Mouse (Mus musculus) hematopoietic stem cell, adult 5-6 weeks (primary cell): ENCODE results near the gene Spta1. TPM values are rescaled to one million over a fixed set of nuclear protein-coding genes. Genes with fewer than 3 reads are reported as not detected.

Source experiments
- ATAC-seq, 2 experiments: fragments of 125-278 bp in 1 of 2; replicated peaks in 1 of 2; 2 replicates each; pipeline ENCODE4 v1.8.0; 2016 to 2017; ENCODE audit warnings: inconsistent platforms in 2 of 2, mild to moderate bottlenecking in 2 of 2, moderate number of reproducible peaks in 2 of 2, low read depth in 1 of 2, moderate TSS enrichment in 1 of 2; ENCODE audit not compliant: low FRiP score in 2 of 2, poor library complexity in 2 of 2, severe bottlenecking in 2 of 2, insufficient read depth in 1 of 2, low TSS enrichment in 1 of 2
- total RNA-seq: library from RNA; stranded (forward); fragments of 172-1452, 232-1000 nt; gene quantifications from 2 replicates; pipeline ENCODE4 v1.2.3, GENCODE M21; 2017

Gene Spta1
- 2.4 and 11.4 TPM in 2 replicates for total RNA-seq

GRCm38 (mm10) chr1:174172605-174173004 lies at the start of gene Spta1:
Gene Spta1, plus strand, starts transcription at chr1:174172776.
- ATAC-seq, result peak; percentile 87 to 88

DNA sequence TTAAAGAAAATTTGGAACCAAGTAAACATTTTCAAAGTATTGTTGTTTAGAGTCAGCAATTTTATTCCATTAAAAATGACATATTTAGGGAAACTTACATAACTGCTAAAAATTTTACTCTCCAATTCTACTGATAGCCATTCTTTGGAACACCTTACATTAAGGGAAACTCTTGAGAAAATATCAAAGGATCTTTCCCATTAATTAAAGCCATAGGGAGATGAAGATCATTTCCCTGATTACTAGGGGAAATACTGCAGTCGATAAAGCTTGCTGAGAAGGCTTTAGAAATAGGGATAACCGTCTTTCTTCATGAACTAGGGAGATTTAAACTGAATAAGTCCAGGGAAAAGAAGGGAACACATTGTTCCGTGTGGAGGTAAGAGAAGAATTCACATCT lies 41.4 kb upstream of the Spta1 start, which contains the start of gene Olfr424:
TSS of gene Olfr424 (plus strand) at position 301 of the 400 bp plus-strand sequence.
- ATAC-seq, result no peak

DNA sequence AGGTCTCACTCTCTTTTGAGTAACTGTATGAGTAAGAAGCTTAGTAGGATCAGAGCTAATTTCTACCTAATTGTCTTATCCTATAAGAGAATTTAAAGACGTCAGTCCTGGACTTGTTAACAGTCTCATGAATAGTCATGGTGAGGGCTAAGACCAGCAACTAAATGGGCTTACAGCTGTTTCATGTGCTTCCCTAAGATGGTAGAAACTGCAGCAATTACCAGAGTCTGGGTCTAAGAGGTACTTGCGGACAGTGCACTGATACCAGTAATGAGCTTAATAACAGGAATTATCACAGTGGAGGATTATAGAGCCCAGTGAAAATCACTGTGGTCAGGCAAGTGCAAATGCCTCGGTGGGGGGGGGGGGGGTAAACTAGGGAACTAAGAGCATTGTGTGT lies 40.6 kb upstream of the Spta1 start:
- ATAC-seq, result no peak

DNA sequence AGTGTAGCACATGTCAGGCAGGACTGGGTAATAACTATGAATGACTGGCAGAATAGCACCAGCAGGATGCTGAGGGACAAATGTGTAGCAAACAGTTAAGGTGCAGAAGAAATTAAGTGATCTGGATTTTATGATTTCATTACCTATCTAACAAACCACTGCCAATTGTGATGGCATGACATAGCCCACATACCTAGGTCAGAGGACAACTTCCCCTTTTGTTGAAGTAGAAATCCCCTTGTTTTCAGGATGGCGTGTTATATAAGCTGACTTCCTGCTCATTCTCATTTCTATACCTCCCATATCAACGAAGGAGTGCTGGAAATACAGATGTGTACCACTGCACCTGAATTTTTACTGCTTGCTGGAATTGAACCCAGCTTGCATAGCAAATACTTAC lies 31.2 kb upstream of the Spta1 start:
- ATAC-seq, result peak; percentile 48 to 67; a peak in 3 of 4 replicates

DNA sequence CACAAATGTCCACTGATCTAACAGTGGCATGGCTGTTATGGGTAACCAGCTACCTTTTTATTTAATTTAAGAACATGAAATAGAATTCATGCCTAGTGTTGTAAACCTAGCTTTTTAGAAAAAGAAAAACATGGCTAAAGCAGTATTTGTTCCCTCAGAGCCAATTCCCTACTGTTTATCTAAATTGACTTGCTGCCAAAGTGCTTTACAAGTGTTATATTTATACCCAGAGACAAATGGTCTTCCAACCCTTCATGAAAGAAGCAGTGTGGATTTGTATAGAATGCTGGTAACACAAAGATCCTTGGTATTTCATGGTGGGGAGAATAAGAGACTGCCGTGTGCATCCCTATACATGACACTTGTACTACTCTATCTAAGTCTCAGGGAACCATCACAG lies 25.9 kb upstream of the Spta1 start:
- no peak for ATAC-seq

DNA sequence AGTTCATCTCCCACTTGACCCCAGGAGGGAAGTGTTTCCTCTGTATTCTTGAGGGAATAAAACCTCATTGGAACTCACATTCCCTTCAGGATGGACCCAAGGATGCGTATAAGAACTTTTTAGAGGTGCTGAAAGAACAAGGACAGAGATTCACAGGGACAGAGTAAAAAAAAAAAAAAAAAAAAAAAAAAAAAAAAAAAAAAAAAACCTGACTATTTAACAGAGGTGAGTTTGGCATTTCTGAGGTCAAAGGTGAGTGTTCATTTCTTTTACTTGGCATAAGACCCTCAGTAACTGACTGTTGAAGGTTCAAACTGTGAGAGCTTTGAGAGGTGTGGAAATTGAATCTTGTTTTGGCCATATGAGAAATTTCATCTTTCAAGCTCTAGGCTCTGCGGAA lies 23.3 kb upstream of the Spta1 start:
- no peak for ATAC-seq

- ATAC-seq, result no peak
Measured at GRCm38 (mm10) chr1:174155333-174155732, 17.2 kb upstream of the Spta1 start, which contains the start of gene Olfr420. Gene Olfr420, plus strand, starts transcription at chr1:174155633.

GRCm38 (mm10) chr1:174157622-174158021 lies 15.0 kb upstream of the Spta1 start:
- no peak for ATAC-seq

DNA sequence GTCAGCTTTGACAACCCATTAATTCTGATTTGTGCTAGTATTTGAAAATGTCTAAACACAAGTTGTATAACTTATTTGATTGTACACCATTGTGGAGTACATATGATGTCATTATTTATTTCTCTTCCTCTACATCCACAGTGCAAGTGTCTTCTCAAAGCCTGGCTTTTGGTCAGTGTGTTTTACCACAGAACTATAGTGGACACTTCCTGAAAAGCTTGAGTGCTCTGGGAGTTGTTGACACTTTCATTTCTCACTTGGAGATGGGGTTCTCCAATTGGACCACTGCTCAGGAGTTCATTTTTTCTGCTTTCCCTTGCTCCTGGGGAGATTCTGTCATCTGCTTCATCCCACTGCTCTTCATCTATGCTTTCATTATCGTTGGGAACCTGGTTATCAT lies 14.1 kb upstream of the Spta1 start:
- no peak for ATAC-seq

GRCm38 (mm10) chr1:174159095-174159494 lies 13.5 kb upstream of the Spta1 start:
- peak; percentile 93 to 99 for ATAC-seq

DNA sequence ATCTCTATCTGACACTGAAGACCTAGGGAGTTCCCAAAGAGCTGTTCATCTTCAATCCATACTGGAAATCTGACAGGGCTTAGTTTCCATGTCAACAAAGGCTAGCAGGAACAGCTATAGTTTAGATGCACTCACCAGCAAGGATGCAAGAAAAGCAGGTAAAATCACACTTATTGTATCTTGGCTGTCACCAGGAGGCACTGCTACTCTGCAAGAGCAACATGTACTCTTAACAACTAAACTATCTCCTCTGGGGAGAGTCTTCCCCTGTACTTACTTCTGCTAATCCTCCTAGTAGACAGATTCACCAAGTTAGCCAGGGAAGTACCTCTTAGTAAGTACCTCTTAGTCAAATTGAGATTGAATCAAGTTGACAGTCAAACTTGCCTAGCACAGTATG lies 3.6 kb upstream of the Spta1 start:
- peak in 1 of 2 experiments; percentile 25; a peak in 1 of 4 replicates for ATAC-seq

DNA sequence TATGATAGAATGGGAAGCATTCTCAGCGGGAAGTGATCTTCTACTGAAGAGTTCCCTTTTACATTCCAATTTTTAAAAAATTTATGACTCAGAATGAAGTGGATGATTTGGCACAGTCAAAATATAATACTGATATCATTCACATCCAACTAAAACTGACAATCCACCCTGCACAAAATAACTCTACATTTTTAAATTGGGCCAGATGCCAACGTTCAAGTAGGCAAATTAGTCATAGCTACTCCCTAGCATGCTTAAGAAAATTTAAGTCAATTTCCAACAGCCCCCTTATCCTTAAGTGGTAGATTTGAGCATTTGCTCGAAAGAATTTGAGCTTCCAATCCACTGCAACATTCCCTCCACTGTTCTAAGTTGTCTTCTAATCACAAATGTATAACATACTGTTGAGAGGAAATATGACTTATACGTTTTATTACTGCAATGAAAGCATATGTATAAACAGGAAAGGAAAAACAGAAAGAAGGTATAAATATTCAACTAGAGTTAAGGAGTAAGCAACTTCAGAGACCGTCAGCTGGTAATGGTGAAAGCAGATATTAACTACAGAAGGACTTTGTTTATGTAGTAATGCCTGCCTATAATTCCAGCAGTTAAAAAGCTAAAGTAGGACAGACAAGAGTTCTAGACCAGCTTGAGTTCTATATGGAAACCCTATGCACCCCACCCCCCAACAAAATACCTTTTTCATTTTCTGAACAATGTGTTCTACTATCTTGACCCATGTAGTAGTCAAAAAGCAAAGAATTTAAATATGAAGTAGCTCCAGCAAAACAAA lies 1.7 kb upstream of the Spta1 start:
- no peak for ATAC-seq

DNA sequence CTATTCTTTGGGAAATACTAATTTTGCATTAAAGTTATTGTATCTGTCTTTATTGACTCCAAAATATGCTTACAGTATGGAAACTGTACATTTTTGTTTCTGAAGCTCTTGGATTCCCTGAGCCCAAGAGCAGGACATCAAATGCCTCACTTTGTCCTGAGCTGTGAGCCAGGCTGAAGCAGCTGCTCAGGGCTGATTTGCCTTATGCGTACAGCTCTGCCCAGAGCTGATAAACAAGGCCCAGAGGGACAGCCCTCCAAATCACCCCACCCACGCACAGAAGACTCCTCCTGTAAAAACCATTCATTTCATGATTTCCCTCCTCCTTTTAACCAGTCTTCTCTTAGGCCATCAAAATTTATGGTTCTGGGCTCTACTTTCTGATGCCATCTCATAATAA lies 1.0 kb upstream of the Spta1 start:
- ATAC-seq, result peak; percentile 59 to 83; a peak in 3 of 4 replicates

GRCm38 (mm10) chr1:174204699-174205098 lies 32.1 kb downstream of the Spta1 start:
- no peak; a peak in 1 of 4 replicates for ATAC-seq

- no peak for ATAC-seq
Measured at GRCm38 (mm10) chr1:174212286-174212685, 39.7 kb downstream of the Spta1 start.

DNA sequence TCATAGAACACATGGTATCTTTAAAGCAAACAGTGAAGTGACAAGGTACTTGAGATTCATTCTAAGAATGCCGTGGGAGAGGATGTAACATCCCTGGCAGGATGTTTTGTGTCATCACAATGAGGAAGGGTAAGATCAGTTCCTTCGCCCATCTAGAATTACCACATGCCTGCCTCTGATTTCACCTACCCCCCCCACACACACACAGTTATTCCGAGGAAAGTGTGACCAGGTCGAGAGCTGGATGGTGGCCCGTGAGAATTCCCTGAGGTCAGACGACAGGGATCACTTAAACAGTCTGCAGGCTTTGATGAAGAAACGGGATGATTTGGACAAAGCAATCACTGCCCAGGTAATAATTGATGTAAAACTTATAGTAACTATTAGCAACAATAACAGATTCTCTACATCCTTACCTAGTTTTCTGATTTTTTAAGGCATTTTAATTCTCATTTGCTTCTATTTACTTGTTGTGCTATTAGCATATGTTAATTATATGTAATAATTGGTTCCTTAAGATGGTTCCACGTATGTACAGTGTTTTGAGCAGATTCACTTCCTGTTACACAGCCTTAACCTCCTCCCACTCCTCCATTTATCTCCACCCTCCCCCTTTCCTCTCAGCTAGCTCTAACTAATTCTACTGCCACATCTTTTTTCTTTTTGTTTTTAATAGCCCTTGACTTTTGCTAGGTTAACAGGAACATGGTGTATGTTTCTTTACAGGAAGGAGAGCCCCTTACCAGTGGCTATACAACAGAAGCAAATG lies 42.9 kb downstream of the Spta1 start:
- no peak for ATAC-seq

GRCm38 (mm10) chr1:174216528-174217204 lies 44.1 kb downstream of the Spta1 start:
- ATAC-seq, result no peak

- ATAC-seq, result no peak
Measured at GRCm38 (mm10) chr1:174239916-174240315, 67.3 kb downstream of the Spta1 start.
